Mouse (Mus musculus): Measurements from ENCODE around the gene Cdc73. TPM values are rescaled to one million over a fixed set of nuclear protein-coding genes. Genes with fewer than 3 reads are reported as not detected.

Gene Cdc73
- polyA plus RNA-seq, 1 experiment from 2014 or later: 17.9 TPM

GRCm38 (mm10) chr1:143663197-143663596 is 39.5 kb downstream of the Cdc73 start:
- no peak overlapping the region for H3K4me3 ChIP-seq (replicated peaks)
- ATAC-seq (ENCODE audit: low FRiP score): no peak
- H3K4me1 ChIP-seq: no peaks in the 10 kb centered on the region
- H3K9me3 ChIP-seq (replicated peaks): no peaks in the 10 kb centered on the region
- H3K9ac ChIP-seq (replicated peaks): no peak overlapping the region
- no peaks in the 10 kb centered on the region for H3K27me3 ChIP-seq (replicated peaks)
- H3K36me3 ChIP-seq: peaks cover 14% of the 10 kb centered on the region
- H3K4me2 ChIP-seq: no peak overlapping the region
- WGBS: 94% methylated on average over 2 of the region's 2 CpGs
- no peak overlapping the region for H3K27ac ChIP-seq (replicated peaks)

- H3K9ac ChIP-seq (replicated peaks): no peak overlapping the region
- H3K27me3 ChIP-seq (replicated peaks): no peaks in the 10 kb centered on the region
- no peak overlapping the region for H3K4me3 ChIP-seq (replicated peaks)
- peaks cover 15% of the 10 kb centered on the region; the same call in 1 of the 2 replicates for H3K36me3 ChIP-seq
- no peaks in the 10 kb centered on the region for H3K9me3 ChIP-seq (replicated peaks)
- no peaks in the 10 kb centered on the region for H3K4me1 ChIP-seq
- H3K27ac ChIP-seq (replicated peaks): no peak overlapping the region
- no peak overlapping the region for H3K4me2 ChIP-seq
- ATAC-seq (ENCODE audit: low FRiP score): no peak
- 95% methylated on average over 3 of the region's 3 CpGs for WGBS
Measured at GRCm38 (mm10) chr1:143653646-143654045, 49.0 kb downstream of the Cdc73 start.

DNA sequence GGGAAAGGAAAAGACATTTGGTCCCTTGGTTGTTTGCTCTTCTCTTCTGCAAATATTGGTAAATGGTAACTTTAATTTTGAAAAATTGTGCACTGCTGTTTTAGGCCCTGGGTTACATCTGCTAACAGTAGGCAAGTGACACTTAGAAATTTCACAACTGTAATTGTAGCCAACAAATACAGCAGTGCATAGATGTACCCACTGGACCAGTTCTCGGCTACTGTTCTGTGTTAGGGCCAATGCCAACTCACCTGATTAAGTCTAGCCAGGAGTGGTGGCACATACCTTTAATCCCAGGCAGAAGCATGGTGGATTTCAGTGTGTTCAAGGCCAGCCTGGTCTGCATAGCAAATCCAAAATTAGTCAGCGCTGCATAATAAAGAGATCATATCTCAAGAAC is 52.4 kb downstream of the Cdc73 start:
- no peak for ATAC-seq (ENCODE audit: low FRiP score)
- WGBS: 96% methylated on average over 2 of the region's 2 CpGs
- peaks cover 11% of the 10 kb centered on the region for H3K4me1 ChIP-seq

GRCm38 (mm10) chr1:143646219-143646618 is 56.5 kb downstream of the Cdc73 start:
- Histone ChIP-seq H3K27me3 (replicated peaks) (no peaks in the 10 kb centered on the region), H3K36me3 (peaks cover 7% of the 10 kb centered on the region; the same call in 1 of the 2 replicates), H3K4me2 (peak overlapping the region; percentile 44), H3K4me1 (peaks cover 13% of the 10 kb centered on the region), H3K4me3 (replicated peaks) (no peak overlapping the region), H3K9me3 (replicated peaks) (no peaks in the 10 kb centered on the region), H3K27ac (replicated peaks) (no peak overlapping the region), H3K9ac (replicated peaks) (no peak overlapping the region)
- no peak for ATAC-seq (ENCODE audit: low FRiP score)
- WGBS: 78% methylated on average over 4 of the region's 4 CpGs

More for the DNA sequence above, 52.4 kb downstream of the Cdc73 start:
- Histone ChIP-seq H3K27me3 (replicated peaks) (no peaks in the 10 kb centered on the region), H3K9me3 (replicated peaks) (no peaks in the 10 kb centered on the region), H3K9ac (replicated peaks) (no peak overlapping the region), H3K4me3 (replicated peaks) (no peak overlapping the region), H3K27ac (replicated peaks) (no peak overlapping the region), H3K4me2 (no peak overlapping the region), H3K36me3 (peaks cover 15% of the 10 kb centered on the region; the same call in 1 of the 2 replicates)

DNA sequence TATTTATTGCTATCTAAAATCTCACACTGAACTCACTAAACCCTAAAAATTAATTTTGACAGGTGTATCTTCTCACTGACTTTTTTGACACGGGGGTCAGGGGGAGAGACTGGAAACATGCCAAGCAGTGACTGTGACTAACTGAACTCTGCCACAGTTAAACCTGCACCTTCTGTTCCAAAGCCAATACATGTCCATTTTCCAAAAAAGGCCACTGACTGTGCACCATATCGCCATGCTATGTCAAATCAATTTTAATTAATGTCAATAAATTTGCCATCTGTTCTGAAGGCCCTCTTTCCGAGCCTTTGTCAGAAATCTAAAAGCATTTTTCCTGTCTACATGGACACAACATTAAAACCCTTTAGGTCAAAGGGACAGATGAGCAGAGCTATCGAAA is 57.3 kb downstream of the Cdc73 start:
- H3K4me1 ChIP-seq: peaks cover 13% of the 10 kb centered on the region
- H3K9me3 ChIP-seq (replicated peaks): no peaks in the 10 kb centered on the region
- peak overlapping the region; percentile 44 for H3K4me2 ChIP-seq
- no peak overlapping the region for H3K27ac ChIP-seq (replicated peaks)
- no peaks in the 10 kb centered on the region for H3K27me3 ChIP-seq (replicated peaks)
- H3K9ac ChIP-seq (replicated peaks): no peak overlapping the region
- 43% methylated on average over 4 of the region's 4 CpGs for WGBS
- no peak for ATAC-seq (ENCODE audit: low FRiP score)
- H3K4me3 ChIP-seq (replicated peaks): peak overlapping the region; percentile 14
- H3K36me3 ChIP-seq: peaks cover 4% of the 10 kb centered on the region; the same call in 1 of the 2 replicates

- ATAC-seq (ENCODE audit: low FRiP score): peak; percentile 26; the same call in 1 of the 2 replicates
- H3K4me2 ChIP-seq: peak overlapping the region; percentile 20
- peak overlapping the region; percentile 36 for H3K4me3 ChIP-seq (replicated peaks)
- no peaks in the 10 kb centered on the region; the same call in 1 of the 2 replicates for H3K36me3 ChIP-seq
- H3K27ac ChIP-seq (replicated peaks): no peak overlapping the region
- WGBS: 95% methylated on average over 2 of the region's 2 CpGs
- no peak overlapping the region for H3K9ac ChIP-seq (replicated peaks)
- H3K27me3 ChIP-seq (replicated peaks): no peaks in the 10 kb centered on the region
- peaks cover 13% of the 10 kb centered on the region for H3K4me1 ChIP-seq
- H3K9me3 ChIP-seq (replicated peaks): no peaks in the 10 kb centered on the region
Measured at GRCm38 (mm10) chr1:143644221-143644620, 58.5 kb downstream of the Cdc73 start.

DNA sequence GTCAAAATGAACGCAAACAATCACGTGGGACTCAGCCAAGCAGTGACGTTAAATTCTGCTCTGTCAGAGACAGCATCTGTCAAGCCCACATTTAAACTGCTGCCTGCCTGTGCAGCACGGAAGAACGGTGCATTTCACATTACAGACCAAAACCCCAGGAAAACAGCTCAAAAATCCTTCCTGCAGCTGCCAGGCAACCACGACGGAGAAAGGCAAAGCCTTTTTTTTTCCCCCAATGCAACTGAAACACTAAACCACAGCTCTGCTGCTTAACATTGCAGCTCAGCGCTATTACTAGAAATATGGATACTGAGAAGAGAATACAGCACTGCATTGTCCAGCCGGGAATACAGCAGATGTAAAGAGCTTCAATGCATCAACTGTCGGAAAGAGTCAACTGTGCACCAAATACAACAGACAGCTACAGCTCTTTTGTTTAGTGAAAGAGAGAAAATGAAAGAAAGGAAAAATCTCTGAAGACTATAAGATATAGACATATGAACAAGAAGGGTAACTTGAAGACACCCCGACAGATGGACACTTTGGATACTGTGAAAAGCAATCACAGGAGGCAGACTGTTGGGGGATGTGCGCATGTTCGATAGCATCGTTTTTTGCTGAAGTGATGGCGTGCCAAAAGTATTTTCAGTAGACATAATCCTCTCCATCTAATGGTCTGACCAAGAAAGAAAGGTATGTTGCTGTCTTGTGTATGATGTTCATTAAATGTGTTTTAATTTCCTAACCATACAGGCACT is 61.9 kb downstream of the Cdc73 start, which contains the start of gene B3galt2:
Gene B3galt2 (plus strand): TSS at position 15 of the 758 bp plus-strand sequence.
- H3K4me3 ChIP-seq (replicated peaks): peak within 1 kb of the TSS; percentile 51
- peak within 1 kb of the TSS; percentile 73 for H3K9ac ChIP-seq (replicated peaks)
- H3K36me3 ChIP-seq: no peaks in the 10 kb centered on the region
- H3K4me1 ChIP-seq: peaks cover 4% of the 10 kb centered on the region; the same call in 1 of the 2 replicates
- peak; percentile 93 for ATAC-seq (ENCODE audit: low FRiP score)
- no peaks in the 10 kb centered on the region for H3K27me3 ChIP-seq (replicated peaks)
- peak within 1 kb of the TSS; percentile 95 for H3K27ac ChIP-seq (replicated peaks)
- no peaks in the 10 kb centered on the region for H3K9me3 ChIP-seq (replicated peaks)
- 16% methylated on average over 15 of the region's 15 CpGs for WGBS
- peak within 1 kb of the TSS; percentile 56 for H3K4me2 ChIP-seq

GRCm38 (mm10) chr1:143632854-143633587 is 69.7 kb downstream of the Cdc73 start:
- no peak overlapping the region for H3K27ac ChIP-seq (replicated peaks)
- no peaks in the 10 kb centered on the region for H3K4me1 ChIP-seq
- 91% methylated on average over 2 of the region's 2 CpGs for WGBS
- H3K4me3 ChIP-seq (replicated peaks): no peak overlapping the region
- H3K9ac ChIP-seq (replicated peaks): no peak overlapping the region
- ATAC-seq (ENCODE audit: low FRiP score): no peak
- no peaks in the 10 kb centered on the region for H3K36me3 ChIP-seq
- H3K4me2 ChIP-seq: no peak overlapping the region
- no peaks in the 10 kb centered on the region for H3K9me3 ChIP-seq (replicated peaks)
- H3K27me3 ChIP-seq (replicated peaks): no peaks in the 10 kb centered on the region

- Histone ChIP-seq H3K9me3 (replicated peaks) (no peaks in the 10 kb centered on the region), H3K36me3 (no peaks in the 10 kb centered on the region), H3K4me1 (no peaks in the 10 kb centered on the region), H3K4me3 (replicated peaks) (no peak overlapping the region), H3K9ac (replicated peaks) (no peak overlapping the region), H3K4me2 (no peak overlapping the region), H3K27me3 (replicated peaks) (no peaks in the 10 kb centered on the region), H3K27ac (replicated peaks) (no peak overlapping the region)
- ATAC-seq (ENCODE audit: low FRiP score): no peak
- WGBS: 80% methylated on average over 1 of the region's 1 CpGs
Measured at GRCm38 (mm10) chr1:143632361-143632760, 70.3 kb downstream of the Cdc73 start.

DNA sequence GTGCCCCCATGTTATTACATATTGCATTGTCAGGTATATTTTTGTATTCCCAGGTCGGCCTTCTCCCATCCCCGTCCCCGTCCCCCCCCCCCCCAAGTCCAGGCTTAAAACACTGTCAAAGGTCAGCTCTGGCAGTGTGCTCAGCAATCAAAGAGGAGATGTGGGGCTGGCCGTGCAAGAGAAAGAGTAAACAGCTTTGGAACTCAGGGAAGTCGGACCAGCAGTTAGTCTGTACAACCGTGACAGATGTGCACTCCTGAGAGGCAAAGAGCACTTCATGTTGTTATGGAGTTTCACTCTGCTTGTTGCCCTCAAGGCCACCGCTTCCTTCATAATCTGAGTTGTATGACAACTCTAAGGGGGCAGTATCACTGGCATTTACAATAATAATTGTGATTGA is 71.4 kb downstream of the Cdc73 start:
- Histone ChIP-seq H3K4me2 (no peak overlapping the region), H3K4me3 (replicated peaks) (no peak overlapping the region), H3K27ac (replicated peaks) (no peak overlapping the region), H3K36me3 (0 out of 2 replicates have a peak, but pooled peaks cover 1% of the 10 kb centered on the region), H3K27me3 (replicated peaks) (no peaks in the 10 kb centered on the region), H3K9me3 (replicated peaks) (no peaks in the 10 kb centered on the region), H3K4me1 (no peaks in the 10 kb centered on the region), H3K9ac (replicated peaks) (no peak overlapping the region)
- 62% methylated on average over 7 of the region's 7 CpGs for WGBS
- ATAC-seq (ENCODE audit: low FRiP score): no peak

DNA sequence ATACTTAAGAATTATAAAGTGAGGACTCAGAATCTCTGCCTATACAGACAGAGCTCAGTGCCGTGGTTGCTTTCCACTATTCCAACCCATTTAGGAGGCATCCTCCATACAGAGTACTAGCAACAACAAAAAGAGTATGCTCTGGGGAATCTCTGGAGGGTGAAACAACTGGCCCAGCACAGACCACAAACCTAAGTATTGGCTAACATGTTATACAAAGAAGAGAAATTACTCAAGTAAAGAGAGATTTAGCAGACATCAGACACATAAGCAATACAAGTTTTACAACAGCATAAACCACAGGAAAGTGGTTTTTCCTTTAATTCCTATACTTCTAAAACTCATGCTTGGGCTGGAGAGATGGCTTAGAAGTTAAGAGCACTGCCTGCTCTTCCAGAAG is 80.1 kb downstream of the Cdc73 start:
- H3K4me3 ChIP-seq (replicated peaks): no peak overlapping the region
- H3K9ac ChIP-seq (replicated peaks): no peak overlapping the region
- H3K4me2 ChIP-seq: no peak overlapping the region
- H3K27me3 ChIP-seq (replicated peaks): no peaks in the 10 kb centered on the region
- 0 out of 2 replicates have a peak, but pooled peaks cover 7% of the 10 kb centered on the region for H3K36me3 ChIP-seq
- H3K4me1 ChIP-seq: no peaks in the 10 kb centered on the region
- 95% methylated on average over 1 of the region's 1 CpGs for WGBS
- H3K27ac ChIP-seq (replicated peaks): no peak overlapping the region
- H3K9me3 ChIP-seq (replicated peaks): no peaks in the 10 kb centered on the region
- no peak for ATAC-seq (ENCODE audit: low FRiP score)

- Histone ChIP-seq H3K9ac (replicated peaks) (no peak overlapping the region), H3K9me3 (replicated peaks) (no peaks in the 10 kb centered on the region), H3K36me3 (0 out of 2 replicates have a peak, but pooled peaks cover 7% of the 10 kb centered on the region), H3K27me3 (replicated peaks) (no peaks in the 10 kb centered on the region), H3K27ac (replicated peaks) (no peak overlapping the region), H3K4me2 (no peak overlapping the region), H3K4me3 (replicated peaks) (no peak overlapping the region), H3K4me1 (no peaks in the 10 kb centered on the region)
- ATAC-seq (ENCODE audit: low FRiP score): no peak
Measured at GRCm38 (mm10) chr1:143621930-143622329, 80.8 kb downstream of the Cdc73 start.
